Mouse (Mus musculus): ENCODE data around the gene Ip6k2. TPM values are rescaled to one million over a fixed set of nuclear protein-coding genes. Genes with fewer than 3 reads are reported as not detected.
A peak's percentile ranks its signal among the peaks of the same experiment; 100 is the strongest.

Gene Ip6k2
- total and polyA plus RNA-seq, 3 experiments = 23.6 to 28.4 (median 27.2) TPM

GRCm38 (mm10) chr9:108809723-108810122 lies 26.1 kb downstream of the Ip6k2 start (continued):
- TF ChIP-seq GABPA (IDR thresholded peaks at IDR 0.05; ENCODE audit: insufficient replicate concordance, low read depth, low read length) (no peak), JUN (IDR thresholded peaks at IDR 0.05; ENCODE audit: insufficient read depth, low read depth, low read length) (peak; percentile 72; the same call in 1 of the 2 replicates), KAT2A (IDR thresholded peaks at IDR 0.05; ENCODE audit: insufficient replicate concordance, low read length) (no peak), IRF4 (IDR thresholded peaks at IDR 0.05; ENCODE audit: low read depth, low read length) (peak; percentile 99), JUND (conservative IDR thresholded peaks at IDR 0.05; ENCODE audit: low read depth, low read length) (peak; percentile 61), ZKSCAN1 (IDR thresholded peaks at IDR 0.05; ENCODE audit: borderline replicate concordance, low read depth, low read length) (no peak), SIN3A (IDR thresholded peaks at IDR 0.05; ENCODE audit: low read length) (no peak), E2F4 (IDR thresholded peaks at IDR 0.05; ENCODE audit: insufficient replicate concordance, low read depth, low read length) (no peak), MXI1 (IDR thresholded peaks at IDR 0.05; ENCODE audit: low read depth, low read length) (0 out of 2 replicates have a peak, but pooled peaks have one; percentile 30), ZNF384 (IDR thresholded peaks at IDR 0.05; ENCODE audit: low read depth, low read length) (no peak), USF2 (conservative IDR thresholded peaks at IDR 0.05; ENCODE audit: low read depth, low read length) (no peak), MYC (IDR thresholded peaks at IDR 0.05; ENCODE audit: low read depth, low read length) (no peak), POLR2A (IDR thresholded peaks at IDR 0.05; ENCODE audit: low read depth, low read length) (no peak), NELFE (IDR thresholded peaks at IDR 0.05; ENCODE audit: low read depth, low read length) (no peak), CTCF (conservative IDR thresholded peaks at IDR 0.05 in 1 of 2, IDR thresholded peaks at IDR 0.05 in 1 of 2; ENCODE audit: low read depth in 2 of 2, low read length in 2 of 2) (peak in 1 of 2 experiments; percentile 35; a peak in 1 of 4 replicates), MEF2A (IDR thresholded peaks at IDR 0.05; ENCODE audit: borderline replicate concordance, low read depth, low read length) (peak; percentile 66; the same call in 1 of the 2 replicates), ELF1 (IDR thresholded peaks at IDR 0.05; ENCODE audit: low read depth, low read length) (peak; percentile 71), ETS1 (conservative IDR thresholded peaks at IDR 0.05; ENCODE audit: low read depth, low read length) (peak; percentile 89), ZMIZ1 (IDR thresholded peaks at IDR 0.05; ENCODE audit: low read depth, low read length) (no peak)

DNA sequence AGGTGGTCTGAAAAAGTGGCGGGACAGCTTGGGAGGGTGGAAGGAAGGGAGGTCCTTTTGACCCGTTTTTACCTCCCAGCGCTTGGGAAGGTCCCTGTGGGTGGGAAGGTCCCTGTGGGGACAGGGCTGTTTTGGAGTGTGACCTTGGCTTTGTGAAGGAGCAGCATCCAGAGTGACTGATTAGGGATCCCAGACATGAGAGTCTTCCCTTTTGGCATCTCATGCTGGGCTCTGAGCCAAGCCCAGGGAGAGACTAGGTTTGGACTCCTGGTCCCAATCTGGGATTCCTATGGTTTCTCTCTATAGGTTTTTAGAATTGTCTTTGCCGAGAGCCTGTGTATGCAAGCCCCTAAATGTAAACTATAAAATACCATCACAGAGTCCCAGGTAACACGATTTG lies 26.9 kb downstream of the Ip6k2 start:
- no peak overlapping the region for H3K27ac ChIP-seq (ENCODE audit: insufficient read depth, low read depth)
- H3K4me2 ChIP-seq (ENCODE audit: insufficient read depth, low read depth, poor library complexity, severe bottlenecking) = no peak overlapping the region
- H3K36me3 ChIP-seq (replicated peaks in 1 of 2; ENCODE audit: control insufficient read depth in 1 of 2, insufficient read depth in 1 of 2, low read length in 1 of 2) = peaks cover 48 to 75% of the 10 kb centered on the region in 2 experiments
- peak overlapping the region in 1 of 3 experiments; percentile 77 for H3K4me3 ChIP-seq (replicated peaks in 1 of 3; ENCODE audit: low read depth in 2 of 3, low read length in 2 of 3, poor library complexity in 1 of 3)
- H3K9ac ChIP-seq (ENCODE audit: insufficient read depth, low read depth) = no peak overlapping the region
- TF ChIP-seq NELFE (IDR thresholded peaks at IDR 0.05; ENCODE audit: low read depth, low read length) = no peak
- TF ChIP-seq MYC (IDR thresholded peaks at IDR 0.05; ENCODE audit: low read depth, low read length) = no peak
- no peak for TF ChIP-seq BHLHE40 (IDR thresholded peaks at IDR 0.05; ENCODE audit: low read depth, low read length)
- dilution Hi-C loops (cut with MboI; ENCODE audit: extremely low pct_ligation_motif_present, extremely low pct_unique_long_range_greater_than_20kb, low sequenced_read_pairs) (no loop called here), in situ Hi-C loops (cut with MboI; ENCODE audit: low pct_ligation_motif_present, low pct_unique_long_range_greater_than_20kb, low sequenced_read_pairs) (no loop called here)
- no peaks in the 10 kb centered on the region for H3K79me2 ChIP-seq (replicated peaks; ENCODE audit: control insufficient read depth, extremely low read depth, insufficient read depth, poor library complexity, severe bottlenecking)
- no peaks in the 10 kb centered on the region for H3K9me3 ChIP-seq (replicated peaks; ENCODE audit: low read length)
- no peaks in the 10 kb centered on the region for H3K27me3 ChIP-seq (replicated peaks)
- DNase-seq (ENCODE audit: extremely low read depth) = no peak
- peaks cover 13 to 39% of the 10 kb centered on the region in 2 experiments for H3K4me1 ChIP-seq (ENCODE audit: control insufficient read depth in 1 of 2, insufficient read depth in 2 of 2)
